ENCODE assay signal across 12 mouse cellular contexts in genomic region chr11:115673471-115674234, GRCm38 (mm10). TPM values are rescaled to one million over a fixed set of nuclear protein-coding genes. Genes with fewer than 3 reads are reported as not detected.
DNase-seq lines count a peak whose midpoint lies in the region; ATAC-seq lines count a peak whose summit lies in the region.
"Had no signal": no experiment of that assay in that cellular context is flagged by ENCODE, and none has a peak within 500 bp of the region (broad histone marks: within the 10 kb centered on the region; RNA-seq: fewer than 3 reads in every experiment).

No protein-coding gene starts in this region.

- no peak for ATAC-seq in heart, embryonic 12.5 days (ENCODE audit: insufficient number of reproducible peaks, low FRiP score)
- ATAC-seq in liver, embryonic 13.5 days (ENCODE audit: low read depth): no peak
- ATAC-seq: intestine, embryonic 16.5 days had no signal

- H3K9ac ChIP-seq in heart, embryonic 12.5 days: no peak overlapping the region
- 0 out of 2 replicates have a peak overlapping the region, but pooled peaks have one; percentile 8 for H3K9ac ChIP-seq in liver, embryonic 13.5 days
- H3K9ac ChIP-seq: limb, embryonic 12.5 days had no signal

- H3K27me3 ChIP-seq in heart, embryonic 12.5 days (replicated peaks): no peaks in the 10 kb centered on the region
- H3K27me3 ChIP-seq in liver, embryonic 13.5 days: no peaks in the 10 kb centered on the region
- H3K27me3 ChIP-seq: limb, embryonic 12.5 days had no signal

- H3K36me3 ChIP-seq in heart, embryonic 12.5 days: peaks cover 15% of the 10 kb centered on the region
- peaks cover 13% of the 10 kb centered on the region for H3K36me3 ChIP-seq in liver, embryonic 13.5 days

- no peak overlapping the region for H3K4me3 ChIP-seq in heart, embryonic 12.5 days
- H3K4me3 ChIP-seq in liver, embryonic 13.5 days (replicated peaks): no peak overlapping the region
- H3K4me3 ChIP-seq: limb, embryonic 12.5 days had no signal

- H3K4me1 ChIP-seq in heart, embryonic 12.5 days (replicated peaks): peaks cover 48% of the 10 kb centered on the region
- H3K4me1 ChIP-seq in liver, embryonic 13.5 days (replicated peaks): peaks cover 81% of the 10 kb centered on the region

- peak; percentile 39 for DNase-seq in heart, postnatal 4 days
- DNase-seq in brain, adult 2 months (ENCODE audit: low read depth, low spot score): peak; percentile 95
- peak; percentile 82 to 84 for DNase-seq in cerebellum, postnatal 10 days
- no peak for DNase-seq in liver, embryonic 13.5 days
- no peak for DNase-seq in adrenal gland, adult 8-10 months
- no peak for DNase-seq in lung, postnatal 10 days
- no peak for DNase-seq in urinary bladder, postnatal 4 days (ENCODE audit: low spot score in 2 of 2)
- DNase-seq: adrenal gland, postnatal 10 days; gastrocnemius, postnatal 36 days had no signal

- H3K4me2 ChIP-seq in heart, embryonic 12.5 days: no peak overlapping the region
- no peak overlapping the region for H3K4me2 ChIP-seq in liver, embryonic 13.5 days
- H3K4me2 ChIP-seq: limb, embryonic 12.5 days had no signal

- 75% methylated on average over 9 of the region's 9 CpGs for WGBS in heart, embryonic 12.5 days
- 62% methylated on average over 9 of the region's 9 CpGs for WGBS in liver, embryonic 13.5 days (ENCODE audit: insufficient replicate concordance)

- no peaks in the 10 kb centered on the region for H3K9me3 ChIP-seq in heart, embryonic 12.5 days (replicated peaks)
- no peaks in the 10 kb centered on the region for H3K9me3 ChIP-seq in liver, embryonic 13.5 days (replicated peaks)
- H3K9me3 ChIP-seq: limb, embryonic 12.5 days had no signal

- no peak overlapping the region for H3K27ac ChIP-seq in heart, embryonic 12.5 days (ENCODE audit: poor library complexity, severe bottlenecking)
- H3K27ac ChIP-seq in liver, embryonic 13.5 days: no peak overlapping the region
- H3K27ac ChIP-seq: limb, embryonic 12.5 days had no signal

RNA-seq across cellular contexts. Expression of gene Grb2, which starts 34.7 kb away (rescaled TPM):
- total RNA-seq in heart, postnatal 4 days (2021): 100 to 1,000 TPM; 119 to 134 TPM
- polyA plus RNA-seq in heart, embryonic 12.5 days (2016; fragmentation: Nextera tagmentation; extraction: Ambion mirVana): 95.9 and 113 TPM in 2 replicates
- 56.7 and 63.5 TPM in 2 replicates for polyA plus RNA-seq in liver, embryonic 13.5 days (2015; fragmentation: Nextera tagmentation; extraction: Ambion mirVana)
- 100 to 1,000 TPM; 136 to 165 (median 160) TPM for total RNA-seq in adrenal gland, adult 8-10 months (2022)

RNA-seq across cellular contexts. Expression of gene Slc25a19, which starts 45.6 kb away (rescaled TPM):
- 10 to 100 TPM; 27.6 to 30.7 TPM for total RNA-seq in heart, postnatal 4 days (2021)
- 39.9 and 42.1 TPM in 2 replicates for polyA plus RNA-seq in heart, embryonic 12.5 days (2016; fragmentation: Nextera tagmentation; extraction: Ambion mirVana)
- polyA plus RNA-seq in liver, embryonic 13.5 days (2015; fragmentation: Nextera tagmentation; extraction: Ambion mirVana): 12.2 and 15.8 TPM in 2 replicates
- 10 to 100 TPM; 59.5 to 94.1 (median 91.2) TPM for total RNA-seq in adrenal gland, adult 8-10 months (2022)

Comparison
In these comparisons a context has a peak if more than half of its experiments do, and no peak if none do; other contexts are left out.
1. DNase-seq: peak in heart, postnatal 4 days (single experiment), brain, adult 2 months (single experiment) and cerebellum, postnatal 10 days (2 of 2); none in liver, embryonic 13.5 days (single experiment), adrenal gland, adult 8-10 months (single experiment), lung, postnatal 10 days (single experiment) and urinary bladder, postnatal 4 days (0 of 2).